Mouse (Mus musculus) brown adipose tissue, adult 24 weeks (tissue): ENCODE data around the gene Abhd14b. TPM values are rescaled to one million over a fixed set of nuclear protein-coding genes. Genes with fewer than 3 reads are reported as not detected.

Experiments
- H3K27ac ChIP-seq: fragments of 200-500 bp; replicated peaks from 2 replicates; pipeline ENCODE4 v1.5.1; 2012; ENCODE audit warnings: low read depth, mild to moderate bottlenecking, low read length
- H3K4me1 ChIP-seq: fragments of 200-500 bp; 2 replicates; pipeline ENCODE4 v1.6.1; 2012; ENCODE audit warnings: low read length, mixed read lengths; ENCODE audit not compliant: control insufficient read depth, insufficient read depth, insufficient read length
- H3K4me3 ChIP-seq: fragments of 200-500 bp; 2 replicates; pipeline ENCODE4 v1.5.1; 2012; ENCODE audit warnings: low read depth, mild to moderate bottlenecking, low read length, moderate library complexity; ENCODE audit not compliant: insufficient read depth
- polyA plus RNA-seq: library from polyadenylated mRNA; stranded (reverse); fragments of >200 nt; gene quantifications from 2 replicates; pipeline ENCODE4 v1.2.4, GENCODE M21; 2012; ENCODE audit not compliant: missing spikeins, insufficient read depth, insufficient read length

Gene Abhd14b
- polyA plus RNA-seq, 1 experiment = 26.4 TPM

DNA sequence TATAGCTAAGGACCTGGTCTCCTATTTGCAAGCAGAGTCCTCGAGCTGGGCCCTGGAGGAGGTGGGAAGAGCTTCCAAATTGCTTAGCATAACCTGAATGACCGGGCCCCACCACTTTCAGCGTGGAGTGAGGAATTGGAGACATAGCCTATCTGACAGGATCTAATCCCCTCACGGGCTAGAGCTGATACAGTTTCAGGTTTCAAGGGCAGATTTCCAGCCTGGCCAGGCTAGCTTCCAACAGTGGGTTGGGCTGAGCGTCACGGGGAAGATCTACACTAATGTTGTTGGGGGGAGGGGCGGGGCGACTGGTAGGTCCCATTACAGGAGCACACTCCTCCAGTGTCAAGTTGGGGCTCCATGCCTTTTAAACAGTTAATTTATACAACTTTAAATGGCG is 3.4 kb downstream of the Abhd14b start:
- Histone ChIP-seq H3K4me1 (peaks cover 2% of the 10 kb centered on the region), H3K27ac (no peak overlapping the region), H3K4me3 (no peak overlapping the region)

DNA sequence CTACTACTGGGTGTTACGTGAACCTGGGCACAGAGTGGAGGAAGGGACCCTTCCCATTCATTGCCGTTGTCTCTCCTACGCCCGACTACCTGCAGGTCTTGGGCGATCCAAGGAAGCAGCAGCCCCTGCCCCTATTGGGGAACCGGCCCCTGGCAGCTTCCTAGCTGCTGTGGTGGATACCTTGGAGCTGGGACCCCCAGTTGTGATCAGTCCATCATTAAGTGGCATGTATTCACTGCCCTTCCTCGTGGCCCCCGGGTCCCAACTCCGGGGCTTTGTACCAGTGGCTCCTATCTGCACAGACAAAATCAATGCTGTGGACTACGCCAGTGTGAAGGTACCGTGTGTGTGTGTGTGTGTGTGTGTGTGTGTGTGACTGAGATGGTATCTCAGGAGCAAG is 4.0 kb downstream of the Abhd14b start:
- no peak overlapping the region for H3K4me3 ChIP-seq
- H3K27ac ChIP-seq = no peak overlapping the region
- peaks cover 2% of the 10 kb centered on the region for H3K4me1 ChIP-seq

- Histone ChIP-seq H3K27ac (no peak overlapping the region), H3K4me1 (peaks cover 2% of the 10 kb centered on the region), H3K4me3 (no peak overlapping the region)
Measured at GRCm38 (mm10) chr9:106451899-106452298, 4.6 kb downstream of the Abhd14b start.

- no peak overlapping the region for H3K4me3 ChIP-seq
- H3K4me1 ChIP-seq = peaks cover 2% of the 10 kb centered on the region
- H3K27ac ChIP-seq = no peak overlapping the region
Measured at GRCm38 (mm10) chr9:106452351-106452750, 5.1 kb downstream of the Abhd14b start.

GRCm38 (mm10) chr9:106452821-106453220 is 5.6 kb downstream of the Abhd14b start:
- Histone ChIP-seq H3K27ac (no peak overlapping the region), H3K4me3 (no peak overlapping the region), H3K4me1 (peaks cover 2% of the 10 kb centered on the region)

DNA sequence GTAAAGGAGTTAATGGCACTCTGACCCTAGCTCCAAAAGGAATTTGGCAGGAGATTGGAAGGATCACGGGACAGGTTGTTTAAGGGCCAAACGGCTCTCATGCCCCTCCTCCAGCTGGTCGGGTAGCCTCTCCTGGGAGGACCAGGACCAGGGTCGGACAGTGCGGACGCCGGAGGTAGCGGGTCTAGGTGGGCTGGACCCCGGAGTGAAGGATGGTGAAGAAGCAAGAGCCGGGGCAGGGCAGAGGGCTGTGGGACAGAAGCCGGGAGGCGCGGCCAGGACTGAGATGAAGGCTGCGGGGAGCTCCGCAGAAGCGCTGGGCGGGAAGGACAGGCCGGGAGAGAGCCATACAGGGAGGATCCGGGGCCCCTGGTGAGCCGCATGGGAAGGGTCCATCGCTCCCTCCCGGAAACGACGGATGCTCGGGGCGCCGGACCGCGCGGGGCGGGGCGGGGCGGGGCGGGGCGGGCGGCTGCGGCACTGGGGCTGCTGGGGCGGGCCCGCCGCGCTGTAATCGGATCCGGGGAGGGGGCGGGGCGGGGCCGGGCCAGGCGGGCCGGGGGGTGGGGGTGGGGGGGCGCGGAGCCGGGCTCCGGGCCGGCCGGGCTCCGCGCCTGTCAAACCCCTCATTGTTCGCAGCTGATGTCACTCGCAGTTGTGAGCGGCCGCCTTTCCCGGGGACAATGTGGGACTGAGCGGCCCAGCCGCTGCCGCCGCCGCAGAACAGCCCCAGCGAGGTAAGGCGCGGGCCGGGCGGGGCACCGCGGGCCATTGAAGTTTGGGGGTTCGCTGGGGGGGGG is 6.2 kb downstream of the Abhd14b start, which contains the start of gene Pcbp4:
TSS of gene Pcbp4 (plus strand) at position 21 of the 800 bp plus-strand sequence.
- H3K4me1 ChIP-seq = peaks cover 2% of the 10 kb centered on the region; the same call in 1 of the 2 replicates
- peak within 1 kb of the TSS; percentile 70 for H3K4me3 ChIP-seq
- peak within 1 kb of the TSS; percentile 85 for H3K27ac ChIP-seq

DNA sequence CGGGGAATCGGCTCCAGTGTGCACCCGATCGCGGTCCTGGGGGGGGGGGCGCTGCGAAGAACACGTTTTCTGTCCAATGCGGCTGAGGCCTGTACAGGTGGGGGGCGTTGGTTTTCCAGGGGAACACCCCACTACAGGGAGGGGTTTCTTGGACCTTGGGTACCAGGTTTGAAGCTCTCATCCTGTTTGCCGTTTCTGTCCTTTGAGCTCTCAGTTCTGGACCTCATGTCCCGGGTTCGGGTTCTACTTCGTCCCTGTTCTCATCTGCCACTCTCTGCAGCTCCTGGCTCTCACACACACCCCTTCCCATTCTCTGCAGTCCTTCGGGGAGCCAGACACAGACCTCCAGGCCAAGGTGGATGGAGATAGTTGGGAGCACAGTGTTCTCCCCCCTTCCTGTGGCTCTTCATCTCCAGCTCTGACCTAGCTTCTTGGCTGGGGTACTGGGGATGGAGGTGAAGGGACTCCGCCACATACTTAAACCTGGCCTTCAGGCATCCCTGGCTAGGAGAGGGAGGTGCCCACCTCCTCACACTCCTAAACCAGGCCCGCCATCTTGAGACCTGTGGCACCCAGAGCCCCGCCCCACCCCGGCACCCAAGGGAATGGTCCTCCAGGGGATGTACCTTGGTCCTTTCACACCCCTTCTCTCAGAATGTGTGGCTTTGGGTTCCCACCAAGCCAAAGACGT is 7.0 kb downstream of the Abhd14b start:
- H3K27ac ChIP-seq = no peak overlapping the region
- peaks cover 2% of the 10 kb centered on the region; the same call in 1 of the 2 replicates for H3K4me1 ChIP-seq

DNA sequence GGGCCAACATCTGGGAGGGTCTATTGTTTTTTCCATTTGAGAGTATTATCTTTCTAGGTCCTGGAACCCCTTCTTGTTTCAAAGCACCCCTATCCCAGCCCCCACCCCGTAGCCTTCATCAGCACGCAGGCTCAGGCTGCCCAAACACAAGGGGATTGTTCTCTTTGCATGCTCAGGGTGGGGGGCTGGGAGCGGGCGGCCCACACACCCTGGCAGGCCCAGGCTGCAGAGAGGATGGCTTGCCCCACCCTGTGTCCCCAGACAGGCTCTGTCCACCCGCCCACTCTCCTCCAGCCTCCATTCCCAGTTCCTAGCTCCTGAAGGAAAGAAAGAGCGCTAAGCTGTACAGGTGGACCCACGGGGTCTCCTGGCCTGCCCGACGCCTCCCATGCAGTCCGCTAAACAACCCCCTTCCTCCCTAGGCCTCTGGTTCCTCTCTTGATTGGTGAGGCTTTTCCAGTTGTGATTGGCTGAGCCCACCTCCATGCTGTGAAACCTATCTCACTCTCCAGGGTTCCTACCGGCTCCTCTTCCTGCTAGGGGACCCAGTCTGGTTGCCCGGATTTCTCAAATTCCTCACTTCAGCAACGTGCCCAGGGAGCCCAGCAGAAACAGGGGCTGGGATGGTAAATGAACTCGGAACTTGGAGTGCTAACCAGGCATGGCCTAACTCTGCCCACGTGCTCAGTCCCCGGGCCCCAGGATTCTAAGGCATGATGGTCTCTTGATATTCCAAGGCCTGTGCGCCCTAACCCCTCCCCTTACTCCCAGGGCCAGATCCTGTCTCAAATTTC is 7.8 kb downstream of the Abhd14b start:
- Histone ChIP-seq H3K4me1 (no peaks in the 10 kb centered on the region; the same call in 1 of the 2 replicates), H3K27ac (no peak overlapping the region), H3K4me3 (peak overlapping the region; percentile 70)

More for the DNA sequence above, 7.0 kb downstream of the Abhd14b start:
- peak overlapping the region; percentile 70 for H3K4me3 ChIP-seq

DNA sequence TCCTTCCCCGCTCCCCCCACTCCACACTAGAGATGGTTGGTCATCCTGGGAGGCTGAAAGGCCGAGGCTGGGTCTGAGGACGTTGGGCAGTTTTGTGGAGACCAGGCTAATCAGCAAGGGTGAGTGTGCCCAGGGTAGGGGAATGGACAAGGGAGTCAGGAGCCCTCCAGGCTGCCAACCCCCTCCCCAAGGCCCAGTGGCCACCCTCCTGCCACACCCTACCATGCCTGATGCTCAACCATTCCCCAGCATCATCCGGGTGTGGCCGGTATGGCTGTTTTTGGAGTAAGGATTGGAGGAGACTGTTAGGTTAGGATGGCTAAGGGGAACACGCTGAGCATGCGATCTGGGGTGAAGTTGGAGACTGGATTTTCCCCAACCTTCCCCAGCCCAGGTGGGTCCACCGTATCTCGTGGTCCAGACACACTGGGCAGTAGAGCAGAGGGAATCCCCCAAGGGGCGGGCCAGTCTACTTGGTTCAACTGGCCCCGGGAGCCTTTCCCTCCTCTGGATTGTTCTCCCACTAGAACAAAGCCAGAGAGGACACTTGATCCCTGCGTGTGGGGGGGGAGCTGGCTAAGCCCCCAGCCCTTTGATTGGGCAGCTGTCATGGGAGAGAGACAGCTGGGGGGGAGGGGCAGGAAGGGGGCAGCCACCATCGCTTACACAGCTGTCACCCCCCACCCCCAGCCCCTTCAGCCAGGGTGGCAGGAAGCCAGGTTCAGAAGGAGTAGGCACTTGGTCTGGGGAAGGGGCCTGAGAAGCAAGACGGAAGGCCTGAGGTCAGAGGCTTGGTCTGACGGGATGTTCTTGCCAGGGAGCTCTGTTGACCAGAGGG is 9.3 kb downstream of the Abhd14b start:
- Histone ChIP-seq H3K4me3 (no peak overlapping the region), H3K4me1 (no peaks in the 10 kb centered on the region)

GRCm38 (mm10) chr9:106457163-106457559 is 9.9 kb downstream of the Abhd14b start:
- H3K4me3 ChIP-seq = no peak overlapping the region
- no peak overlapping the region for H3K27ac ChIP-seq
- no peaks in the 10 kb centered on the region for H3K4me1 ChIP-seq

More for the DNA sequence above, 9.3 kb downstream of the Abhd14b start:
- H3K27ac ChIP-seq = no peak overlapping the region

- Histone ChIP-seq H3K4me1 (no peaks in the 10 kb centered on the region), H3K27ac (no peak overlapping the region)
Measured at GRCm38 (mm10) chr9:106457920-106458319, 10.7 kb downstream of the Abhd14b start.

GRCm38 (mm10) chr9:106459946-106460345 is 12.7 kb downstream of the Abhd14b start:
- H3K4me3 ChIP-seq = no peak overlapping the region
- H3K4me1 ChIP-seq = no peaks in the 10 kb centered on the region
- no peak overlapping the region for H3K27ac ChIP-seq

More at GRCm38 (mm10) chr9:106457920-106458319, 10.7 kb downstream of the Abhd14b start:
- H3K4me3 ChIP-seq = no peak overlapping the region

DNA sequence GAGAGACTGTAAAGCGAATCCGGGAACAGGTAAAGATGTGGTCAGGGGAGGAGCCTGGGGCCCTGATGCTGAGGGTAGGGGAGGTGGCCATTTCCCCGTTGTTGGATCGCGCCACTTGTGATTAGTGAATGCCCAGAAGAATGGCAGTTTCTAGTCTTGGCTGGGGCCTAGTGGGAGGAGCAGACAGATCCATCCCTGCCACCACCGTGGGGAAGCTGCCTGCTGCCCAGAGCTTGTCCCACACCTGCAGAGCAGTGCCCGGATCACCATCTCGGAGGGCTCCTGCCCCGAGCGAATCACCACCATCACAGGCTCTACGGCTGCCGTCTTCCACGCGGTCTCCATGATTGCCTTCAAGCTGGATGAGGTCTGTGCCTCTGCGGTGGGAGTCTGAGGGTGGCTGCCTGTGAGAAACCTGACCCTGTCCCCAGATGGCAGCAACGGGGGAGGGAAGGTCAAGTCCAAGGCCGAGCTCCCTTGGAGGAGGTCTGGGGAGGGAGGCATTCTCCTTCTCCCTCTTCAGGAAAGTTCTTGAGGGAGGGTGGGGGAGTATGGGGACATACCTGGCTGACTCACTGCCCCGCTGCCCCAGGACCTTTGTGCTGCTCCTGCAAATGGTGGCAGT is 13.3 kb downstream of the Abhd14b start:
- H3K27ac ChIP-seq = no peak overlapping the region
- no peak overlapping the region for H3K4me3 ChIP-seq
- no peaks in the 10 kb centered on the region for H3K4me1 ChIP-seq

DNA sequence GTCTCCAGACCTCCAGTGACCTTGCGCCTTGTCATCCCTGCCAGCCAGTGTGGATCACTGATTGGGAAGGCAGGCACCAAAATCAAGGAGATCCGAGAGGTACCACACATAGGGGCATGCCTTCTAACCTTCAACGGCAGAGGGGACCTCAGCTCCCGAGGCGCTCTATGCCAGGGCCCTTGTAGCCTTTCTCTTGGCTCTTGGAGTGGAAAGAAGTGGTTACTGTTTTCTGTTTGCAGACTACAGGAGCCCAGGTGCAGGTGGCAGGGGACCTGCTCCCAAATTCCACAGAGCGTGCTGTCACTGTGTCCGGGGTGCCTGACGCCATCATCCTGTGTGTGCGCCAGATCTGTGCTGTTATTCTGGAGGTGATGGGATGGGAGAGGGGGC is 13.8 kb downstream of the Abhd14b start:
- H3K27ac ChIP-seq = no peak overlapping the region
- no peak overlapping the region for H3K4me3 ChIP-seq
- H3K4me1 ChIP-seq = no peaks in the 10 kb centered on the region
